Mouse (Mus musculus): ENCODE data around the gene Rpusd4. TPM values are rescaled to one million over a fixed set of nuclear protein-coding genes. Genes with fewer than 3 reads are reported as not detected.

Gene Rpusd4
- polyA plus RNA-seq, 1 experiment from 2014 or later = 27.0 TPM

- Histone ChIP-seq H3K27me3 (no peaks in the 10 kb centered on the region), H3K4me1 (peaks cover 44% of the 10 kb centered on the region), H3K4me3 (replicated peaks) (no peak overlapping the region), H3K27ac (replicated peaks) (no peak overlapping the region), H3K9ac (no peak overlapping the region), H3K36me3 (no peaks in the 10 kb centered on the region), H3K4me2 (replicated peaks) (no peak overlapping the region), H3K9me3 (replicated peaks) (no peaks in the 10 kb centered on the region)
- no peak for ATAC-seq (ENCODE audit: insufficient number of reproducible peaks, low FRiP score, low TSS enrichment, low read depth)
- 53% methylated on average over 9 of the region's 9 CpGs for WGBS
These were observed 49.7 kb downstream of the Rpusd4 start for GRCm38 (mm10) chr9:35317233-35317980.

GRCm38 (mm10) chr9:35318537-35319172 is 51.0 kb downstream of the Rpusd4 start:
- Histone ChIP-seq H3K9me3 (replicated peaks) (no peaks in the 10 kb centered on the region), H3K27ac (replicated peaks) (no peak overlapping the region), H3K4me3 (replicated peaks) (no peak overlapping the region), H3K4me1 (peaks cover 39% of the 10 kb centered on the region), H3K4me2 (replicated peaks) (no peak overlapping the region), H3K36me3 (no peaks in the 10 kb centered on the region), H3K27me3 (no peaks in the 10 kb centered on the region), H3K9ac (no peak overlapping the region)
- no peak for ATAC-seq (ENCODE audit: insufficient number of reproducible peaks, low FRiP score, low TSS enrichment, low read depth)
- 29% methylated on average over 9 of the region's 9 CpGs for WGBS

GRCm38 (mm10) chr9:35320288-35320687 is 52.6 kb downstream of the Rpusd4 start:
- H3K4me1 ChIP-seq = peaks cover 42% of the 10 kb centered on the region
- H3K36me3 ChIP-seq = no peaks in the 10 kb centered on the region
- H3K9ac ChIP-seq = no peak overlapping the region
- H3K4me3 ChIP-seq (replicated peaks) = no peak overlapping the region
- no peaks in the 10 kb centered on the region for H3K27me3 ChIP-seq
- no peaks in the 10 kb centered on the region for H3K9me3 ChIP-seq (replicated peaks)
- H3K27ac ChIP-seq (replicated peaks) = no peak overlapping the region
- WGBS = 80% methylated on average over 4 of the region's 4 CpGs
- no peak overlapping the region for H3K4me2 ChIP-seq (replicated peaks)
- no peak for ATAC-seq (ENCODE audit: insufficient number of reproducible peaks, low FRiP score, low TSS enrichment, low read depth)

GRCm38 (mm10) chr9:35323974-35324373 is 56.3 kb downstream of the Rpusd4 start:
- Histone ChIP-seq H3K27ac (replicated peaks) (no peak overlapping the region), H3K4me2 (replicated peaks) (no peak overlapping the region), H3K4me3 (replicated peaks) (no peak overlapping the region), H3K9me3 (replicated peaks) (no peaks in the 10 kb centered on the region), H3K27me3 (no peaks in the 10 kb centered on the region), H3K4me1 (peaks cover 44% of the 10 kb centered on the region), H3K36me3 (no peaks in the 10 kb centered on the region), H3K9ac (no peak overlapping the region)
- WGBS = 60% methylated on average over 4 of the region's 4 CpGs
- no peak for ATAC-seq (ENCODE audit: insufficient number of reproducible peaks, low FRiP score, low TSS enrichment, low read depth)

GRCm38 (mm10) chr9:35324571-35324970 is 56.9 kb downstream of the Rpusd4 start:
- ATAC-seq (ENCODE audit: insufficient number of reproducible peaks, low FRiP score, low TSS enrichment, low read depth) = no peak
- Histone ChIP-seq H3K9ac (no peak overlapping the region), H3K4me3 (replicated peaks) (no peak overlapping the region), H3K36me3 (no peaks in the 10 kb centered on the region), H3K27me3 (no peaks in the 10 kb centered on the region), H3K4me2 (replicated peaks) (no peak overlapping the region), H3K4me1 (peaks cover 46% of the 10 kb centered on the region), H3K27ac (replicated peaks) (no peak overlapping the region), H3K9me3 (replicated peaks) (no peaks in the 10 kb centered on the region)
- 55% methylated on average over 2 of the region's 2 CpGs for WGBS

- H3K4me1 ChIP-seq = peaks cover 67% of the 10 kb centered on the region
- 25% methylated on average over 7 of the region's 7 CpGs for WGBS
These were observed 59.1 kb downstream of the Rpusd4 start for GRCm38 (mm10) chr9:35326644-35327263.

More at GRCm38 (mm10) chr9:35326644-35327263, 59.1 kb downstream of the Rpusd4 start:
- ATAC-seq (ENCODE audit: insufficient number of reproducible peaks, low FRiP score, low TSS enrichment, low read depth) = 0 out of 2 replicates have a peak, but pooled peaks have one; percentile 43
- H3K27ac ChIP-seq (replicated peaks) = peak overlapping the region; percentile 75
- no peaks in the 10 kb centered on the region for H3K9me3 ChIP-seq (replicated peaks)
- H3K4me3 ChIP-seq (replicated peaks) = no peak overlapping the region
- no peak overlapping the region for H3K9ac ChIP-seq
- H3K27me3 ChIP-seq = no peaks in the 10 kb centered on the region
- H3K4me2 ChIP-seq (replicated peaks) = no peak overlapping the region
- H3K36me3 ChIP-seq = no peaks in the 10 kb centered on the region

Other genes starting within 250 kb of the Rpusd4 start
- gene St3gal4, start 148.6 kb upstream of the Rpusd4 start, polyA plus RNA-seq (2015; fragmentation: Nextera tagmentation; extraction: Ambion mirVana) = 42.8 and 47.3 TPM in 2 replicates
- 63.7 and 70.0 TPM in 2 replicates for gene Dcps, start 91.8 kb upstream of the Rpusd4 start, polyA plus RNA-seq (2015; fragmentation: Nextera tagmentation; extraction: Ambion mirVana)
- gene Srpr, start 67.7 kb upstream of the Rpusd4 start, polyA plus RNA-seq (2015; fragmentation: Nextera tagmentation; extraction: Ambion mirVana) = 145 and 157 TPM in 2 replicates
- 10.7 and 12.3 TPM in 2 replicates for gene Tirap, start 67.6 kb upstream of the Rpusd4 start, polyA plus RNA-seq (2015; fragmentation: Nextera tagmentation; extraction: Ambion mirVana)
- 36.4 and 40.8 TPM in 2 replicates for gene Foxred1, start 56.8 kb upstream of the Rpusd4 start, polyA plus RNA-seq (2015; fragmentation: Nextera tagmentation; extraction: Ambion mirVana)
- gene Fam118b, start 60 bp upstream of the Rpusd4 start, polyA plus RNA-seq (2015; fragmentation: Nextera tagmentation; extraction: Ambion mirVana) = 38.1 and 41.8 TPM in 2 replicates
- 15.3 and 16.3 TPM in 2 replicates for gene Cdon, start 153.3 kb downstream of the Rpusd4 start, polyA plus RNA-seq (2015; fragmentation: Nextera tagmentation; extraction: Ambion mirVana)

Data from embryonic facial prominence, embryonic 15.5 days (tissue).